Mouse (Mus musculus): ENCODE measurements around the gene Rab32.

DNA sequence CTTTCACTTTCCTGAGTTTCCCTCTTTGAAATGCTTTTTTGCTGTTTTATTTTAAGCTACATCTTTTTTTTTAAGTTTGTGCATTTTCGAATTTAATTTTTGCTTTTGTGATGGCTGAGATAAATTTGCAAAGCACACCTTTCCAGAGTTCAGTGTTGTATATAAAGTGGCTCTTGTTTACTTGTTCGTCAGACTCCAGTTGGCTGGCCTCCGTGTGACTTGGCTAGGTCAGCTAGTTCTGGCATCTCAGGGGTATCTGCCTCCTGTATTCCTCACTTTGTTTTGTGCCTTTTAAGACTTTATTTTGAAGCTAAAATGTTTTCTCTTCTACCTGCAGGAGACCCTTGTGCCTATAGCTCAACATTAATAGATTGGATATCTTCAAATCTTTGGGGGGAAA lies 22.7 kb upstream of the Rab32 start:
- TF ChIP-seq TAL1 (IDR thresholded peaks at IDR 0.05; ENCODE audit: low read length) (no peak), GATA1 (IDR thresholded peaks at IDR 0.05; ENCODE audit: low read length) (no peak)
